Mouse (Mus musculus) CH12.LX (cell line): Measurements from ENCODE around the gene C1rl. TPM values are rescaled to one million over a fixed set of nuclear protein-coding genes. Genes with fewer than 3 reads are reported as not detected.

Experiments
- DNase-seq: peaks from one replicate; pipeline ENCODE4 v3.0.0-alpha.2; 2013; ENCODE audit errors: extremely low read depth
- H3K27ac ChIP-seq: 2 replicates; pipeline ENCODE4 v1.5.1; 2012; ENCODE audit warnings: low read depth, mild to moderate bottlenecking, control low read depth, moderate library complexity; ENCODE audit not compliant: insufficient read depth
- H3K27me3 ChIP-seq: replicated peaks from 2 replicates; pipeline ENCODE3; 2012; ENCODE audit warnings: inconsistent platforms
- H3K36me3 ChIP-seq, 2 experiments: replicated peaks in 1 of 2; 2 replicates each; pipeline versions ENCODE3 to v1.6.1; 2012; ENCODE audit warnings: inconsistent platforms in 1 of 2, low read length in 1 of 2, mild to moderate bottlenecking in 1 of 2, mixed read lengths in 1 of 2, moderate library complexity in 1 of 2; ENCODE audit not compliant: control insufficient read depth in 1 of 2, insufficient read depth in 1 of 2
- H3K4me1 ChIP-seq, 2 experiments: 2 replicates each; pipeline ENCODE4 v1.6.1; 2012; ENCODE audit warnings: inconsistent platforms in 1 of 2, moderate library complexity in 1 of 2; ENCODE audit not compliant: insufficient read depth in 2 of 2, control insufficient read depth in 1 of 2
- H3K4me2 ChIP-seq: 2 replicates; pipeline ENCODE4 v1.6.1; 2012; ENCODE audit warnings: low read depth, mild to moderate bottlenecking, control low read depth; ENCODE audit not compliant: poor library complexity, insufficient read depth, severe bottlenecking
- H3K4me3 ChIP-seq, 3 experiments: fragments of 150-350 bp in 1 of 3; sonication (generic) in 1 of 3; replicated peaks in 1 of 3; 2 replicates each; pipeline versions ENCODE3 to v1.5.1; 2011 to 2012; ENCODE audit warnings: low read depth in 2 of 3, low read length in 2 of 3, mild to moderate bottlenecking in 2 of 3, moderate library complexity in 2 of 3, control low read depth in 1 of 3, improper control_type of control experiment in 1 of 3, inconsistent platforms in 1 of 3, mixed read lengths in 1 of 3; ENCODE audit not compliant: poor library complexity in 1 of 3
- H3K79me2 ChIP-seq: replicated peaks from 2 replicates; pipeline ENCODE4 v1.6.1; 2012; ENCODE audit warnings: mild to moderate bottlenecking, moderate library complexity; ENCODE audit not compliant: control insufficient read depth, poor library complexity, insufficient read depth, severe bottlenecking; ENCODE audit errors: extremely low read depth
- H3K9ac ChIP-seq: 2 replicates; pipeline ENCODE4 v1.6.1; 2012; ENCODE audit warnings: low read depth, mild to moderate bottlenecking, control low read depth, moderate library complexity; ENCODE audit not compliant: insufficient read depth
- H3K9me3 ChIP-seq: replicated peaks from 2 replicates; pipeline ENCODE3; 2012; ENCODE audit warnings: low read length, inconsistent platforms, mixed read lengths
- BHLHE40 ChIP-seq: IDR thresholded peaks from 2 replicates; pipeline ENCODE4 v1.6.1; 2011; ENCODE audit warnings: mild to moderate bottlenecking, low read depth, low read length, improper control_type of control experiment
- CHD1 ChIP-seq: IDR thresholded peaks from 2 replicates; pipeline ENCODE4 v1.6.1; 2012; ENCODE audit warnings: low read depth, low read length, improper control_type of control experiment, inconsistent platforms
- CHD2 ChIP-seq: IDR thresholded peaks from 2 replicates; pipeline ENCODE4 v1.6.1; 2011; ENCODE audit warnings: low read length, improper control_type of control experiment
- CTCF ChIP-seq, 2 experiments: IDR thresholded peaks in 1 of 2; conservative IDR thresholded peaks in 1 of 2; 2 replicates each; pipeline ENCODE4 v1.5.1; 2011 to 2012; ENCODE audit warnings: low read depth in 2 of 2, low read length in 2 of 2, improper control_type of control experiment in 1 of 2, inconsistent platforms in 1 of 2, mild to moderate bottlenecking in 1 of 2, moderate library complexity in 1 of 2
- EP300 ChIP-seq: IDR thresholded peaks from 2 replicates; pipeline ENCODE4 v1.6.1; 2011; ENCODE audit warnings: low read length, improper control_type of control experiment
- HCFC1 ChIP-seq: IDR thresholded peaks from 2 replicates; pipeline ENCODE4 v1.6.1; 2012; ENCODE audit warnings: low read depth, mild to moderate bottlenecking, inconsistent platforms, low read length, improper control_type of control experiment
- IRF4 ChIP-seq: IDR thresholded peaks from 2 replicates; pipeline ENCODE4 v1.6.1; 2014; ENCODE audit warnings: low read depth, mild to moderate bottlenecking, inconsistent platforms, low read length, improper control_type of control experiment
- JUN ChIP-seq: IDR thresholded peaks from 2 replicates; pipeline ENCODE4 v1.6.1; 2011; ENCODE audit warnings: low read depth, mild to moderate bottlenecking, low read length, improper control_type of control experiment, moderate library complexity; ENCODE audit not compliant: insufficient read depth
- KAT2A ChIP-seq: IDR thresholded peaks from 2 replicates; pipeline ENCODE4 v1.6.1; 2012; ENCODE audit warnings: low read length, improper control_type of control experiment, inconsistent platforms; ENCODE audit not compliant: insufficient replicate concordance
- MEF2A ChIP-seq: IDR thresholded peaks from 2 replicates; pipeline ENCODE4 v1.6.1; 2014; ENCODE audit warnings: low read depth, mild to moderate bottlenecking, inconsistent platforms, low read length, improper control_type of control experiment, borderline replicate concordance
- MYC ChIP-seq: IDR thresholded peaks from 2 replicates; pipeline ENCODE4 v1.6.1; 2011; ENCODE audit warnings: low read depth, mild to moderate bottlenecking, improper control_type of control experiment, low read length
- POLR2A ChIP-seq: IDR thresholded peaks from 2 replicates; pipeline ENCODE4 v1.6.1; 2011; ENCODE audit warnings: low read depth, mild to moderate bottlenecking, improper control_type of control experiment, low read length
- POLR2AphosphoS2 ChIP-seq: IDR thresholded peaks from 2 replicates; pipeline ENCODE4 v1.6.1; 2011; ENCODE audit warnings: low read depth, low read length, improper control_type of control experiment
- RAD21 ChIP-seq: IDR thresholded peaks from 2 replicates; pipeline ENCODE4 v1.6.1; 2011; ENCODE audit warnings: low read depth, mild to moderate bottlenecking, low read length, improper control_type of control experiment, moderate library complexity
- SIN3A ChIP-seq: IDR thresholded peaks from 2 replicates; pipeline ENCODE4 v1.6.1; 2012; ENCODE audit warnings: low read length, improper control_type of control experiment, inconsistent platforms
- TBP ChIP-seq: conservative IDR thresholded peaks from 2 replicates; pipeline ENCODE4 v1.6.1; 2011; ENCODE audit warnings: low read depth, low read length, improper control_type of control experiment
- UBTF ChIP-seq: IDR thresholded peaks from 2 replicates; pipeline ENCODE4 v1.6.1; 2012; ENCODE audit warnings: low read depth, mild to moderate bottlenecking, inconsistent platforms, low read length, improper control_type of control experiment, moderate library complexity
- USF2 ChIP-seq: conservative IDR thresholded peaks from 2 replicates; pipeline ENCODE4 v1.6.1; 2011; ENCODE audit warnings: low read depth, low read length, improper control_type of control experiment
- ZKSCAN1 ChIP-seq: IDR thresholded peaks from 2 replicates; pipeline ENCODE4 v1.6.1; 2012; ENCODE audit warnings: low read depth, inconsistent platforms, low read length, improper control_type of control experiment, borderline replicate concordance
- ZMIZ1 ChIP-seq: IDR thresholded peaks from 2 replicates; pipeline ENCODE4 v1.6.1; 2012; ENCODE audit warnings: low read depth, mild to moderate bottlenecking, inconsistent platforms, low read length, improper control_type of control experiment
- dilution Hi-C: fragments of 300-500 bp; cut with MboI; formaldehyde crosslinking; loops from 2 replicates; pipeline ENCODE4 v1.14.3; 2020; ENCODE audit warnings: low sequenced_read_pairs; ENCODE audit not compliant: extremely low pct_unique_long_range_greater_than_20kb, extremely low pct_ligation_motif_present
- in situ Hi-C: fragments of 300-500 bp; cut with MboI; formaldehyde crosslinking; loops from 3 replicates; pipeline ENCODE4 v1.14.3; 2019; ENCODE audit warnings: low sequenced_read_pairs, low pct_ligation_motif_present, low pct_unique_long_range_greater_than_20kb, mixed read lengths
- polyA plus RNA-seq: library from polyadenylated mRNA; unstranded; fragments of >175 nt; gene quantifications from 2 replicates; pipeline ENCODE4 v1.2.1, GENCODE M21; 2012; ENCODE audit warnings: low read depth; ENCODE audit not compliant: insufficient read length
- total RNA-seq, 2 experiments: library from RNA; depleted of rRNA; stranded (reverse); fragments of 300-350 nt in 1 of 2; fragments of >200 nt in 1 of 2; gene quantifications; 2 replicates each; pipeline ENCODE4 v1.2.3; 2012 to 2014

The C1rl gene
- total and polyA plus RNA-seq, 3 experiments, result 0.59 to 2.4 (median 1.2) TPM

DNA sequence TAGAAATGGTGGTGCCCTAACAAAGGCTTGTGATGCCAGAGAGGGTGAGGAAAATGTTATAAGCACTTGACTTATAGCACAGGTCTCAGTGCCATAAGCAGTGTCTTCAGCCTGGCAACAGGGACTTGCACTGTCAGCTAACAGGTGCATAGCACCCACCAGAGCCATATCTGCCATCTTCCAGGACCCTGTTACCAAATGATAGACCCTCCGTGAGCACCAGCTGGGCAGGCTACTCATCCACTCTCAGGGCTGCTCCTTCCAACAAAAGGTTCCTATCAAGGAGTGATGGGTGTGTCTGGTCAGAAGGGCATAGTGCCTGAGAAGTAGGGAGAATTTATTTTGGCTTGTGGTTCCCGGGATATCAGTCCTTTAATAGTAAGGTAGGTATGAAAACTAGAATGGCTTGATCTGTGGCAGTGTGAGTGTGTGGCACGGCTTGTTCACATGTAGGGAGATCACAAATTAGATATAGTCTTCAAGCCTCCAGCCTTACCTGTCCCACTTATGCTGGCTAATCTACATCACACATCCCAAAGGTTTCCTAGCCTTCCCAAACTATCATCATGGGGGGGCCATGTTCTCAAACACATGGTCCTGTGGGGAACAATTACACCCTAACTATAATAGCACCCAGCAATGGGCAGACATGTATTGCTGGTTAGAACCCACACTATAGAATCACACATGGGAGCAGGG, 13.9 kb upstream of the C1rl start:
- no peak for DNase-seq
- Histone ChIP-seq H3K9ac (no peak overlapping the region; the same call in 1 of the 2 replicates), H3K4me3 (no peak overlapping the region), H3K4me1 (peaks cover 16 to 42% of the 10 kb centered on the region in 2 experiments), H3K36me3 (no peaks in the 10 kb centered on the region), H3K9me3 (no peaks in the 10 kb centered on the region), H3K27me3 (peaks cover 19% of the 10 kb centered on the region), H3K79me2 (peaks cover 4% of the 10 kb centered on the region; the same call in 1 of the 2 replicates), H3K27ac (peak overlapping the region; percentile 78), H3K4me2 (peak overlapping the region; percentile 57; the same call in 1 of the 2 replicates)
- dilution Hi-C loops, result no loop called here
- TF ChIP-seq JUN, result no peak
- TF ChIP-seq MYC, result 0 out of 2 replicates have a peak, but pooled peaks have one; percentile 32
- no peak for TF ChIP-seq MEF2A
- no peak for TF ChIP-seq USF2
- TF ChIP-seq CTCF (conservative IDR thresholded peaks at IDR 0.05 in 1 of 2, IDR thresholded peaks at IDR 0.05 in 1 of 2; ENCODE audit: low read depth in 2 of 2, low read length in 2 of 2), result no peak
- no peak for TF ChIP-seq EP300
- no peak for TF ChIP-seq BHLHE40
- no peak for TF ChIP-seq ZKSCAN1
- no peak for TF ChIP-seq TBP
- no peak for TF ChIP-seq SIN3A
- TF ChIP-seq RAD21, result no peak
- no peak; the same call in 1 of the 2 replicates for TF ChIP-seq CHD2
- TF ChIP-seq KAT2A, result no peak
- no peak for TF ChIP-seq HCFC1
- TF ChIP-seq POLR2AphosphoS2, result peak; percentile 91
- no peak for TF ChIP-seq UBTF
- peak; percentile 10; the same call in 1 of the 2 replicates for TF ChIP-seq ZMIZ1
- in situ Hi-C loops, result loop anchor here (10.0 kb wide), 1 partner anchor 66 kb away; the partner anchor contains the start of gene C1s1

DNA sequence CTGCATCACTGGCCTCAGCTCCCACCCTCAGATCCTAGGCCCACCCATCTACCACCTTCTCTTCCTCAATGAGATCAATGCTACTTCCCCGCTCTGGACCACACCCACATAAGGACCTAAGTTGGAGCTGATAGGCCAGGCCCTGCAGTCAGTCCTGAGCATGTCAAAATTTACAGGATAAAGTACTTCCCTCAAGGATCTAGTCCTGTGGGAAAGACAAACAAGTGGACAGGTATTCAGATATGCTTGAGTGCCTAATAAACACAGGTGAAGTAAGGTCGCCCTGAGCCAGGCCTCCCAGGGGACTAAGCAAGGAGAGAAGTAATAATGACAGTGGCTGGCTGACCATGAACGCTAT, 13.4 kb upstream of the C1rl start:
- H3K79me2 ChIP-seq, result peaks cover 4% of the 10 kb centered on the region; the same call in 1 of the 2 replicates
- peaks cover 15% of the 10 kb centered on the region for H3K27me3 ChIP-seq
- H3K27ac ChIP-seq, result no peak overlapping the region
- in situ Hi-C loops (loop anchor here (10.0 kb wide), 1 partner anchor 65 kb away; the partner anchor contains the start of gene C1s1), dilution Hi-C loops (no loop called here)
- TF ChIP-seq IRF4, result 0 out of 2 replicates have a peak, but pooled peaks have one; percentile 2
- TF ChIP-seq POLR2AphosphoS2, result peak; percentile 83
- no peak for TF ChIP-seq CHD1
- TF ChIP-seq POLR2A, result peak; percentile 47
- H3K4me1 ChIP-seq, result peaks cover 15 to 41% of the 10 kb centered on the region in 2 experiments
- no peak overlapping the region for H3K4me2 ChIP-seq
- H3K9ac ChIP-seq, result no peak overlapping the region
- no peaks in the 10 kb centered on the region for H3K9me3 ChIP-seq
- no peak overlapping the region for H3K4me3 ChIP-seq
- peak; percentile 56 for DNase-seq
- H3K36me3 ChIP-seq, result no peaks in the 10 kb centered on the region
